Mouse (Mus musculus): ENCODE measurements at regions not wholly inside any gene's neighbourhood (a gene's known extent, or its start where the extent isn't known, plus 50 kb on each side); places are given as distances from the start of the nearest gene placed in this dataset.

DNA sequence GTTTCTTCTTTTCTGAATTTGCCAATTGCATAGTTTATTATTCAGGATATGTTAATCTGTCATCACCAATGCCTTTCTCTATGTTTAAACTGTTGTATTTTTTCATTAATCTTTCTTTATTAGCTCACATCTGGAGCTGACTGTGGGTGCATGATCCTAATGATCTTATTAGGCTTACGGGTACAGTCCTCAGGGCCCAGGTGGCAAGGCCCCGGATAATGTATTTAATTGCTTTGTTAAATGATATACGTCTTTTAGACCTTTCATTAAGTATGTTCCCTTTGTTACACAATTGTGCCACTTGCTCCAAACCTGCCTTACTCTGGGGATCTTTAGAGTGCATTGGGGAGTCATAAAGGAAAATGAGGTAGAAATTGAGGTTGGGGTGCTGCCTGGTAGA is 86.7 kb upstream of the A1bg start:
- TF ChIP-seq CTCF (IDR thresholded peaks at IDR 0.05; ENCODE audit: control insufficient read depth, insufficient read depth, low read length): no peak
- TF ChIP-seq POLR2A (IDR thresholded peaks at IDR 0.05; ENCODE audit: borderline replicate concordance, control insufficient read depth, low read depth, low read length): no peak
